8 mouse cellular contexts compared by ENCODE assay signal in the genomic region with DNA sequence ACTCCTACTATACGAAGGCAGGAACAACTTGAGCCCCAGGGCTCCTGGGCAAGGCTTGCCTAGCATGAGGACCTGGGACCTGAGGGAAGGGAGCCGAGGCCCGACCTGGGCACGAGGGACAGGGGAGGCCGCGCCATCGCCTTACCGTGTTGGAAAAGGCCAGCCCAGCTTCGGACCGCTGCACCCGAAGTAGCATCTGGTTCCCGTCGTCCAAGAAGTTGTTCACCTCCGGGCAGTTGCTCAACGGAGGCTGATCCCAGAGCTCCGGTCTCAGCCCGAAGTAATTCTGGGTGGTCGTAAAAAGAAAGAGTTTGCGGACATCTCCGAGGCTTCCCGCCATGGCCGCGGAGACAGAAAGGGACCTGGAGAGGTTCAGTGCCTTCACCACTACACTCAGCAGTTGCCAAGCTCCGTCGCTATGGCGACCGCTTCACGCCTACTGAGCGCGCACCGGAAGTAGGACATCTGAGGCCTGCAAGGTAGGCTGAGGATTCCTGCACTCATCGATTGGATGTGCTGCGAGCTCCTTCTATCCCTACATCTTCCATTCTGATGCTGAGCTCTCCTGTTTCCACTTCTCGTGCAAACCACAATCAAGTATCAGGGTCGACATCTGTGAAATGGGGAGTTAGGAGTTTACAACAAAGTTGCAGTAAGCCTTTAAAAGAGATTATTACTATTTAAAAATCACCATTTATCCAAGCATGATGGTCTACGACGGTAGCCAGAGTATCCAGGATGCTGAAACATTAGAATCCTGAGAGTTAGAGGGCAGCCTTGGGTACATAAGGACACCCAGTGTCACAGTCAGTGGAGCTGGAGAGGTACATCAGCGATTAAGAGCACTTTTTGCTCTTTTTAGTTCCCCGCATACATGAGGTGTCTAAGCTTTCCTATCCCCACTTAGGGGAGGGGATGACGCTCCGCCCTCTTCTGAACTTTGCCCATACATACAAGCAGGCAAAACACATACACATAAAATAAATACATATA. TPM values are rescaled to one million over a fixed set of nuclear protein-coding genes. Genes with fewer than 3 reads are reported as not detected.
A peak's percentile ranks its signal among the peaks of the same experiment; 100 is the strongest.
DNase-seq lines count a peak whose midpoint lies in the region; ATAC-seq and TF ChIP-seq lines count a peak whose summit lies in the region.

No protein-coding gene starts in this region.

- H3K9me3 ChIP-seq in MEL (replicated peaks; ENCODE audit: insufficient read depth, low read length) = no peaks in the 10 kb centered on the region
- no peaks in the 10 kb centered on the region for H3K9me3 ChIP-seq in hindbrain, embryonic 11.5 days (ENCODE audit: control insufficient read depth, low read length)
- H3K9me3 ChIP-seq in lung, embryonic 16.5 days (ENCODE audit: control insufficient read depth, low read length) = no peaks in the 10 kb centered on the region

- TF ChIP-seq RAD21 in MEL (IDR thresholded peaks at IDR 0.05; ENCODE audit: low read depth, low read length) = no peak

- TF ChIP-seq CTCF in MEL (IDR thresholded peaks at IDR 0.05 in 2 of 3, conservative IDR thresholded peaks at IDR 0.05 in 1 of 3; ENCODE audit: control insufficient read depth in 1 of 3, insufficient read depth in 1 of 3, low read depth in 2 of 3, low read length in 3 of 3, poor library complexity in 1 of 3, severe bottlenecking in 1 of 3) = no peak

- H3K9ac ChIP-seq in MEL (ENCODE audit: control insufficient read depth, low read depth, low read length, poor library complexity, severe bottlenecking) = peak overlapping the region; percentile 42
- peak overlapping the region; percentile 69 for H3K9ac ChIP-seq in hindbrain, embryonic 11.5 days (ENCODE audit: low read depth, low read length)
- H3K9ac ChIP-seq in lung, embryonic 16.5 days (ENCODE audit: low read length) = peak overlapping the region; percentile 68

- peak in 1 of 2 experiments; percentile 19; a peak in 1 of 4 replicates for TF ChIP-seq POLR2A in MEL (IDR thresholded peaks at IDR 0.05; ENCODE audit: control insufficient read depth in 1 of 2, insufficient read depth in 1 of 2, low read depth in 1 of 2, low read length in 2 of 2, poor library complexity in 1 of 2)

- WGBS in hindbrain, embryonic 11.5 days = 11% methylated on average over 41 of the region's 41 CpGs
- WGBS in lung, embryonic 16.5 days = 10% methylated on average over 41 of the region's 41 CpGs

- ATAC-seq in hindbrain, embryonic 11.5 days (ENCODE audit: low FRiP score) = peak; percentile 100
- ATAC-seq in lung, embryonic 16.5 days (ENCODE audit: low read depth) = peak; percentile 97

- peak overlapping the region; percentile 30 to 50; a peak in 3 of 4 replicates for H3K4me3 ChIP-seq in MEL (ENCODE audit: control insufficient read depth in 1 of 2, insufficient read depth in 1 of 2, low read depth in 2 of 2, low read length in 2 of 2)
- peak overlapping the region; percentile 51 for H3K4me3 ChIP-seq in hindbrain, embryonic 11.5 days (ENCODE audit: low read depth, low read length)
- H3K4me3 ChIP-seq in lung, embryonic 16.5 days (ENCODE audit: low read length) = peak overlapping the region; percentile 51

- no peaks in the 10 kb centered on the region; a peak in 1 of 4 replicates for H3K36me3 ChIP-seq in MEL (ENCODE audit: control insufficient read depth in 1 of 2, insufficient read depth in 2 of 2, low read length in 2 of 2)
- no peaks in the 10 kb centered on the region for H3K36me3 ChIP-seq in hindbrain, embryonic 11.5 days (ENCODE audit: control insufficient read depth, insufficient read depth, low read length)
- H3K36me3 ChIP-seq in lung, embryonic 16.5 days (ENCODE audit: control insufficient read depth, insufficient read depth, low read length) = no peaks in the 10 kb centered on the region

- H3K27me3 ChIP-seq in MEL (ENCODE audit: control insufficient read depth in 1 of 2, insufficient read depth in 2 of 2, low read length in 2 of 2) = no peaks in the 10 kb centered on the region
- H3K27me3 ChIP-seq in hindbrain, embryonic 11.5 days (ENCODE audit: control insufficient read depth, insufficient read depth, low read length) = no peaks in the 10 kb centered on the region
- H3K27me3 ChIP-seq in lung, embryonic 16.5 days (ENCODE audit: control insufficient read depth, insufficient read depth, low read depth, low read length) = no peaks in the 10 kb centered on the region

- peak; percentile 84 for DNase-seq in MEL (ENCODE audit: low read depth, low spot score)
- peak; percentile 92 for DNase-seq in cerebellum, adult 9-11 months
- peak; percentile 91 to 96 for DNase-seq in frontal cortex, adult 2 months (ENCODE audit: extremely low spot score in 1 of 2, low spot score in 1 of 2)
- DNase-seq in hindbrain, embryonic 11.5 days (ENCODE audit: low spot score) = peak; percentile 93
- peak; percentile 96 for DNase-seq in layer of hippocampus, adult 9-11 months
- DNase-seq in ovary, postnatal 10 days (ENCODE audit: low spot score) = peak; percentile 75
- peak; percentile 92 for DNase-seq in thymus, postnatal 0 days (ENCODE audit: low spot score)

- TF ChIP-seq EP300 in MEL (IDR thresholded peaks at IDR 0.05; ENCODE audit: low read depth in 1 of 2, low read length in 2 of 2) = no peak

- no peak overlapping the region for H3K27ac ChIP-seq in MEL (ENCODE audit: control insufficient read depth, low read depth, low read length)
- no peak overlapping the region for H3K27ac ChIP-seq in hindbrain, embryonic 11.5 days (ENCODE audit: low read depth, low read length)
- peak overlapping the region; percentile 55 for H3K27ac ChIP-seq in lung, embryonic 16.5 days (ENCODE audit: low read length)

- no peaks in the 10 kb centered on the region for H3K4me1 ChIP-seq in MEL (ENCODE audit: control insufficient read depth in 1 of 2, insufficient read depth in 2 of 2, low read length in 2 of 2)
- H3K4me1 ChIP-seq in hindbrain, embryonic 11.5 days (replicated peaks; ENCODE audit: control insufficient read depth, insufficient read depth, low read length) = 0 out of 2 replicates have a peak, but pooled peaks cover 2% of the 10 kb centered on the region
- 0 out of 2 replicates have a peak, but pooled peaks cover 3% of the 10 kb centered on the region for H3K4me1 ChIP-seq in lung, embryonic 16.5 days (replicated peaks; ENCODE audit: control insufficient read depth, insufficient read depth, low read length)

- peak overlapping the region; percentile 81 for H3K4me2 ChIP-seq in hindbrain, embryonic 11.5 days (replicated peaks; ENCODE audit: low read depth, low read length)
- peak overlapping the region; percentile 70 for H3K4me2 ChIP-seq in lung, embryonic 16.5 days (ENCODE audit: low read depth, low read length)

- H3K79me2 ChIP-seq in MEL (ENCODE audit: control insufficient read depth, insufficient read depth, low read length, poor library complexity) = no peaks in the 10 kb centered on the region

TF ChIP-seq in MEL, 35 proteins besides CTCF, POLR2A, EP300 and RAD21:
- 0 out of 2 replicates have a peak, but pooled peaks have one; percentile 62 for TF ChIP-seq ELF1 (IDR thresholded peaks at IDR 0.05; ENCODE audit: low read depth, low read length)
- peak; percentile 85 for TF ChIP-seq SIN3A (IDR thresholded peaks at IDR 0.05; ENCODE audit: low read length)
- TF ChIP-seq HCFC1 (IDR thresholded peaks at IDR 0.05; ENCODE audit: low read depth, low read length) = peak; percentile 76
- TF ChIP-seq RCOR1 (IDR thresholded peaks at IDR 0.05; ENCODE audit: low read depth, low read length) = no peak

RNA-seq across cellular contexts. Expression of gene Dync2h1, which starts 7.3 kb away (rescaled TPM):
- total RNA-seq in MEL (2012; rRNA removed) = 3.2 and 4.1 TPM in 2 replicates
- polyA plus RNA-seq in MEL (2012; ENCODE audit: insufficient read depth in 1 of 2, insufficient read length in 2 of 2, low read depth in 1 of 2, low replicate concordance in 2 of 2, missing spikeins in 1 of 2) = 1 to 10 TPM in 1 of 2 experiments, not detected in 1; 4.5 TPM
- polyA plus RNA-seq in frontal cortex, adult 2 months (2012; rRNA removed) = 6.9 and 7.2 TPM in 2 replicates
- 28.6 and 29.2 TPM in 2 replicates for polyA plus RNA-seq in hindbrain, embryonic 11.5 days (2014; fragmentation: Nextera tagmentation; extraction: Ambion mirVana)
- 15.5 and 16.2 TPM in 2 replicates for polyA plus RNA-seq in lung, embryonic 16.5 days (2015; fragmentation: Nextera tagmentation; extraction: Ambion mirVana)
- polyA plus RNA-seq in thymus, postnatal 0 days (2015; fragmentation: Nextera tagmentation; extraction: Ambion mirVana) = 6.3 and 8.4 TPM in 2 replicates

RNA-seq across cellular contexts. Expression of gene Dcun1d5, which starts 7.4 kb away (rescaled TPM):
- 181 and 187 TPM in 2 replicates for total RNA-seq in MEL (2012; rRNA removed)
- 100 to 1,000 TPM in 1 of 2 experiments, not detected in 1; 242 TPM for polyA plus RNA-seq in MEL (2012; ENCODE audit: insufficient read depth in 1 of 2, insufficient read length in 2 of 2, low read depth in 1 of 2, low replicate concordance in 2 of 2, missing spikeins in 1 of 2)
- 68.7 and 77.3 TPM in 2 replicates for polyA plus RNA-seq in frontal cortex, adult 2 months (2012; rRNA removed)
- polyA plus RNA-seq in hindbrain, embryonic 11.5 days (2014; fragmentation: Nextera tagmentation; extraction: Ambion mirVana) = 147 and 150 TPM in 2 replicates
- 105 and 111 TPM in 2 replicates for polyA plus RNA-seq in lung, embryonic 16.5 days (2015; fragmentation: Nextera tagmentation; extraction: Ambion mirVana)
- polyA plus RNA-seq in thymus, postnatal 0 days (2015; fragmentation: Nextera tagmentation; extraction: Ambion mirVana) = 185 and 186 TPM in 2 replicates
